Mouse (Mus musculus): ENCODE measurements around the gene Ddx3x. TPM values are rescaled to one million over a fixed set of nuclear protein-coding genes. Genes with fewer than 3 reads are reported as not detected.

Ddx3x gene
- total and polyA plus RNA-seq, 3 experiments: 104 to 329 (median 196) TPM

GRCm38 (mm10) chrX:13233631-13234030 lies 47.1 kb upstream of the Ddx3x start:
- Histone ChIP-seq H3K27ac (ENCODE audit: insufficient read depth, low read depth) (no peak overlapping the region), H3K9ac (ENCODE audit: insufficient read depth, low read depth) (no peak overlapping the region)
- in situ Hi-C loops (cut with MboI; ENCODE audit: low pct_ligation_motif_present, low pct_unique_long_range_greater_than_20kb, low sequenced_read_pairs): loop anchor here (25.0 kb wide), 2 partner anchors 229 to 429 kb away; partner anchors contain the start of genes Gpr82 and Nyx

GRCm38 (mm10) chrX:13234709-13235108 lies 46.1 kb upstream of the Ddx3x start:
- in situ Hi-C loops (cut with MboI; ENCODE audit: low pct_ligation_motif_present, low pct_unique_long_range_greater_than_20kb, low sequenced_read_pairs) (loop anchor here (25.0 kb wide), 2 partner anchors 228 to 428 kb away; partner anchors contain the start of genes Gpr82 and Nyx), dilution Hi-C loops (cut with MboI; ENCODE audit: extremely low pct_ligation_motif_present, extremely low pct_unique_long_range_greater_than_20kb, low sequenced_read_pairs) (no loop called here)
- H3K4me3 ChIP-seq (replicated peaks in 1 of 3; ENCODE audit: low read depth in 2 of 3, low read length in 2 of 3, poor library complexity in 1 of 3): no peak overlapping the region
- H3K4me1 ChIP-seq (ENCODE audit: control insufficient read depth in 1 of 2, insufficient read depth in 2 of 2): no peaks in the 10 kb centered on the region
- no peak overlapping the region for H3K9ac ChIP-seq (ENCODE audit: insufficient read depth, low read depth)
- no peak overlapping the region for H3K27ac ChIP-seq (ENCODE audit: insufficient read depth, low read depth)
- DNase-seq (ENCODE audit: extremely low read depth): no peak
- no peaks in the 10 kb centered on the region for H3K9me3 ChIP-seq (replicated peaks; ENCODE audit: low read length)
- no peak overlapping the region for H3K4me2 ChIP-seq (ENCODE audit: insufficient read depth, low read depth, poor library complexity, severe bottlenecking)
- no peaks in the 10 kb centered on the region for H3K36me3 ChIP-seq (replicated peaks in 1 of 2; ENCODE audit: control insufficient read depth in 1 of 2, insufficient read depth in 1 of 2, low read length in 1 of 2)
- H3K79me2 ChIP-seq (replicated peaks; ENCODE audit: control insufficient read depth, extremely low read depth, insufficient read depth, poor library complexity, severe bottlenecking): no peaks in the 10 kb centered on the region
- TF ChIP-seq JUND (conservative IDR thresholded peaks at IDR 0.05; ENCODE audit: low read depth, low read length) (no peak), PAX5 (IDR thresholded peaks at IDR 0.05; ENCODE audit: low read length) (no peak), POLR2AphosphoS2 (IDR thresholded peaks at IDR 0.05; ENCODE audit: low read depth, low read length) (no peak), ZC3H11A (IDR thresholded peaks at IDR 0.05; ENCODE audit: low read depth, low read length) (no peak), USF2 (conservative IDR thresholded peaks at IDR 0.05; ENCODE audit: low read depth, low read length) (no peak), ZNF384 (IDR thresholded peaks at IDR 0.05; ENCODE audit: low read depth, low read length) (no peak), E2F4 (IDR thresholded peaks at IDR 0.05; ENCODE audit: insufficient replicate concordance, low read depth, low read length) (no peak)
- H3K27me3 ChIP-seq (replicated peaks): no peaks in the 10 kb centered on the region

More at GRCm38 (mm10) chrX:13233631-13234030, 47.1 kb upstream of the Ddx3x start:
- Histone ChIP-seq H3K4me2 (ENCODE audit: insufficient read depth, low read depth, poor library complexity, severe bottlenecking) (no peak overlapping the region), H3K27me3 (replicated peaks) (no peaks in the 10 kb centered on the region), H3K4me3 (replicated peaks in 1 of 3; ENCODE audit: low read depth in 2 of 3, low read length in 2 of 3, poor library complexity in 1 of 3) (no peak overlapping the region), H3K36me3 (replicated peaks in 1 of 2; ENCODE audit: control insufficient read depth in 1 of 2, insufficient read depth in 1 of 2, low read length in 1 of 2) (no peaks in the 10 kb centered on the region), H3K4me1 (ENCODE audit: control insufficient read depth in 1 of 2, insufficient read depth in 2 of 2) (no peaks in the 10 kb centered on the region), H3K79me2 (replicated peaks; ENCODE audit: control insufficient read depth, extremely low read depth, insufficient read depth, poor library complexity, severe bottlenecking) (no peaks in the 10 kb centered on the region), H3K9me3 (replicated peaks; ENCODE audit: low read length) (no peaks in the 10 kb centered on the region)
- no peak for DNase-seq (ENCODE audit: extremely low read depth)
- dilution Hi-C loops (cut with MboI; ENCODE audit: extremely low pct_ligation_motif_present, extremely low pct_unique_long_range_greater_than_20kb, low sequenced_read_pairs): no loop called here
- TF ChIP-seq IRF4 (IDR thresholded peaks at IDR 0.05; ENCODE audit: low read depth, low read length): no peak

- Histone ChIP-seq H3K4me3 (replicated peaks in 1 of 3; ENCODE audit: low read depth in 2 of 3, low read length in 2 of 3, poor library complexity in 1 of 3) (no peak overlapping the region), H3K79me2 (replicated peaks; ENCODE audit: control insufficient read depth, extremely low read depth, insufficient read depth, poor library complexity, severe bottlenecking) (no peaks in the 10 kb centered on the region), H3K27ac (ENCODE audit: insufficient read depth, low read depth) (no peak overlapping the region), H3K27me3 (replicated peaks) (no peaks in the 10 kb centered on the region), H3K4me2 (ENCODE audit: insufficient read depth, low read depth, poor library complexity, severe bottlenecking) (no peak overlapping the region), H3K9me3 (replicated peaks; ENCODE audit: low read length) (no peaks in the 10 kb centered on the region), H3K36me3 (replicated peaks in 1 of 2; ENCODE audit: control insufficient read depth in 1 of 2, insufficient read depth in 1 of 2, low read length in 1 of 2) (no peaks in the 10 kb centered on the region), H3K9ac (ENCODE audit: insufficient read depth, low read depth) (no peak overlapping the region), H3K4me1 (ENCODE audit: control insufficient read depth in 1 of 2, insufficient read depth in 2 of 2) (no peaks in the 10 kb centered on the region; a peak in 1 of 4 replicates)
- DNase-seq (ENCODE audit: extremely low read depth): no peak
- in situ Hi-C loops (cut with MboI; ENCODE audit: low pct_ligation_motif_present, low pct_unique_long_range_greater_than_20kb, low sequenced_read_pairs): loop anchor here (25.0 kb wide), 2 partner anchors 226 to 426 kb away; partner anchors contain the start of genes Gpr82 and Nyx
- dilution Hi-C loops (cut with MboI; ENCODE audit: extremely low pct_ligation_motif_present, extremely low pct_unique_long_range_greater_than_20kb, low sequenced_read_pairs): no loop called here
- TF ChIP-seq GABPA (IDR thresholded peaks at IDR 0.05; ENCODE audit: insufficient replicate concordance, low read depth, low read length) (no peak), RCOR1 (conservative IDR thresholded peaks at IDR 0.05; ENCODE audit: low read depth, low read length) (no peak), JUND (conservative IDR thresholded peaks at IDR 0.05; ENCODE audit: low read depth, low read length) (no peak), POLR2AphosphoS2 (IDR thresholded peaks at IDR 0.05; ENCODE audit: low read depth, low read length) (no peak), POLR2A (IDR thresholded peaks at IDR 0.05; ENCODE audit: low read depth, low read length) (no peak), IRF4 (IDR thresholded peaks at IDR 0.05; ENCODE audit: low read depth, low read length) (no peak), MXI1 (IDR thresholded peaks at IDR 0.05; ENCODE audit: low read depth, low read length) (no peak), CHD2 (IDR thresholded peaks at IDR 0.05; ENCODE audit: low read length) (no peak), ZC3H11A (IDR thresholded peaks at IDR 0.05; ENCODE audit: low read depth, low read length) (no peak)
Observed at GRCm38 (mm10) chrX:13236100-13236568, 44.6 kb upstream of the Ddx3x start.
